Mouse (Mus musculus) forebrain, postnatal 0 days (tissue): Measurements from ENCODE around the gene Cdh13. TPM values are rescaled to one million over a fixed set of nuclear protein-coding genes. Genes with fewer than 3 reads are reported as not detected.

Experiments used
- ATAC-seq: fragments of 200-750 bp; cut with Nextera tagmentation; 2 replicates; pipeline ENCODE4 v1.8.0; 2017; ENCODE audit warnings: mild to moderate bottlenecking, moderate library complexity
- DNase-seq: peaks from one replicate; pipeline ENCODE4 v3.0.0-alpha.2; 2015
- H3K27ac ChIP-seq: fragments of 300-500 bp; sonication (generic); 2 replicates; pipeline ENCODE4 v1.5.1; 2014; ENCODE audit warnings: low read depth, mild to moderate bottlenecking, antibody characterized with exemption, low read length, moderate library complexity, mixed read lengths
- H3K27me3 ChIP-seq: fragments of 300-500 bp; sonication (generic); 2 replicates; pipeline ENCODE4 v1.6.1; 2014; ENCODE audit warnings: mild to moderate bottlenecking, low read length, mixed read lengths; ENCODE audit not compliant: insufficient read depth
- H3K36me3 ChIP-seq: fragments of 300-500 bp; sonication (generic); 2 replicates; pipeline ENCODE4 v1.6.1; 2014; ENCODE audit warnings: mild to moderate bottlenecking, moderate library complexity; ENCODE audit not compliant: insufficient read depth
- H3K4me1 ChIP-seq: fragments of 300-500 bp; sonication (generic); 2 replicates; pipeline ENCODE4 v1.6.1; 2014; ENCODE audit warnings: antibody characterized with exemption; ENCODE audit not compliant: insufficient read depth
- H3K4me2 ChIP-seq: fragments of 300-500 bp; sonication (generic); 2 replicates; pipeline ENCODE4 v1.6.1; 2014; ENCODE audit warnings: low read depth, mild to moderate bottlenecking, moderate library complexity
- H3K4me3 ChIP-seq: fragments of 300-500 bp; sonication (generic); 2 replicates; pipeline ENCODE4 v1.5.1; 2014; ENCODE audit warnings: low read depth, low read length, mixed read lengths
- H3K9ac ChIP-seq: fragments of 300-500 bp; sonication (generic); 2 replicates; pipeline ENCODE4 v1.6.1; 2014; ENCODE audit warnings: mild to moderate bottlenecking
- H3K9me3 ChIP-seq: fragments of 300-500 bp; sonication (generic); 2 replicates; pipeline ENCODE4 v1.6.1; 2016; ENCODE audit warnings: low read length
- CTCF ChIP-seq: sonication (generic); IDR thresholded peaks from 2 replicates; pipeline ENCODE4 v1.5.1; 2016; ENCODE audit warnings: antibody characterized with exemption, control low read depth, low read depth
- WGBS: fragments of 180-500 bp; shearing (Covaris S2); extraction: QIAGEN DNeasy Blood & Tissue Kit; methylation state at CpG from one replicate; pipeline ENCODE4 v1.1.7; 2014; 5-methylcytosine and 5-hydroxymethylcytosine counted together
- polyA plus RNA-seq: library from polyadenylated mRNA; unstranded; fragments of >200 nt; fragmentation: Nextera tagmentation; extraction: Ambion mirVana; gene quantifications from 2 replicates; pipeline ENCODE4 v1.2.1, GENCODE M21; 2015
- total RNA-seq: library from RNA; depleted of rRNA; stranded (reverse); fragments of >200 nt; gene quantifications from 2 replicates; pipeline ENCODE4 v1.2.3, GENCODE M21; 2014

Cdh13 gene
- total and polyA plus RNA-seq, 2 experiments from 2014 or later = 127 to 154 TPM

- no peak overlapping the region for H3K9ac ChIP-seq
- H3K36me3 ChIP-seq = no peaks in the 10 kb centered on the region
- no peaks in the 10 kb centered on the region for H3K27me3 ChIP-seq
- H3K27ac ChIP-seq = no peak overlapping the region
- TF ChIP-seq CTCF = no peak
- no peaks in the 10 kb centered on the region for H3K4me1 ChIP-seq
- no peak for DNase-seq
- no peak overlapping the region for H3K4me3 ChIP-seq
- H3K9me3 ChIP-seq = no peaks in the 10 kb centered on the region
- no peak overlapping the region for H3K4me2 ChIP-seq
- 71% methylated on average over 11 of the region's 11 CpGs for WGBS
- no peak for ATAC-seq
These were observed 754.0 kb downstream of the Cdh13 start for GRCm38 (mm10) chr8:119037571-119037970.

GRCm38 (mm10) chr8:119039358-119039757 lies 755.8 kb downstream of the Cdh13 start:
- Histone ChIP-seq H3K4me3 (no peak overlapping the region), H3K27me3 (no peaks in the 10 kb centered on the region), H3K4me1 (no peaks in the 10 kb centered on the region), H3K4me2 (no peak overlapping the region), H3K36me3 (no peaks in the 10 kb centered on the region), H3K9ac (no peak overlapping the region), H3K27ac (no peak overlapping the region), H3K9me3 (no peaks in the 10 kb centered on the region)
- DNase-seq (no peak), ATAC-seq (no peak)
- 95% methylated on average over 2 of the region's 2 CpGs for WGBS
- TF ChIP-seq CTCF = 0 out of 2 replicates have a peak, but pooled peaks have one; percentile 17

GRCm38 (mm10) chr8:119057876-119058275 lies 774.3 kb downstream of the Cdh13 start:
- no peak overlapping the region for H3K4me3 ChIP-seq
- no peaks in the 10 kb centered on the region for H3K9me3 ChIP-seq
- H3K4me2 ChIP-seq = no peak overlapping the region
- H3K36me3 ChIP-seq = no peaks in the 10 kb centered on the region
- H3K27ac ChIP-seq = no peak overlapping the region
- DNase-seq (no peak), ATAC-seq (no peak)
- H3K9ac ChIP-seq = no peak overlapping the region
- no peaks in the 10 kb centered on the region for H3K27me3 ChIP-seq
- no peak for TF ChIP-seq CTCF
- 61% methylated on average over 5 of the region's 5 CpGs for WGBS
- 0 out of 2 replicates have a peak, but pooled peaks cover 2% of the 10 kb centered on the region for H3K4me1 ChIP-seq

- no peaks in the 10 kb centered on the region for H3K27me3 ChIP-seq
- no peak overlapping the region for H3K4me2 ChIP-seq
- 0 out of 2 replicates have a peak, but pooled peaks cover 2% of the 10 kb centered on the region for H3K4me1 ChIP-seq
- WGBS = 52% methylated on average over 12 of the region's 12 CpGs
- H3K9me3 ChIP-seq = no peaks in the 10 kb centered on the region
- no peak overlapping the region for H3K4me3 ChIP-seq
- no peaks in the 10 kb centered on the region for H3K36me3 ChIP-seq
- DNase-seq (no peak), ATAC-seq (no peak)
- no peak overlapping the region for H3K27ac ChIP-seq
- no peak overlapping the region for H3K9ac ChIP-seq
- TF ChIP-seq CTCF = no peak
These were observed 778.1 kb downstream of the Cdh13 start for GRCm38 (mm10) chr8:119061671-119062070.

GRCm38 (mm10) chr8:119064523-119064922 lies 781.0 kb downstream of the Cdh13 start:
- WGBS = 17% methylated on average over 11 of the region's 11 CpGs
- DNase-seq = peak; percentile 68

GRCm38 (mm10) chr8:119072291-119072690 lies 788.8 kb downstream of the Cdh13 start:
- Histone ChIP-seq H3K4me1 (no peaks in the 10 kb centered on the region), H3K27me3 (no peaks in the 10 kb centered on the region), H3K4me3 (no peak overlapping the region), H3K36me3 (no peaks in the 10 kb centered on the region), H3K9me3 (no peaks in the 10 kb centered on the region), H3K27ac (no peak overlapping the region), H3K9ac (no peak overlapping the region), H3K4me2 (no peak overlapping the region)
- WGBS = 82% methylated on average over 6 of the region's 6 CpGs
- no peak for TF ChIP-seq CTCF
- ATAC-seq = no peak
- no peak for DNase-seq

More at GRCm38 (mm10) chr8:119064523-119064922, 781.0 kb downstream of the Cdh13 start:
- H3K9me3 ChIP-seq = no peaks in the 10 kb centered on the region
- H3K36me3 ChIP-seq = no peaks in the 10 kb centered on the region
- TF ChIP-seq CTCF = peak; percentile 80
- no peaks in the 10 kb centered on the region for H3K27me3 ChIP-seq
- no peak overlapping the region for H3K4me3 ChIP-seq
- peak; percentile 40; the same call in 1 of the 2 replicates for ATAC-seq
- H3K4me2 ChIP-seq = no peak overlapping the region
- 0 out of 2 replicates have a peak, but pooled peaks cover 2% of the 10 kb centered on the region for H3K4me1 ChIP-seq
- H3K9ac ChIP-seq = no peak overlapping the region
- no peak overlapping the region for H3K27ac ChIP-seq

GRCm38 (mm10) chr8:119085022-119085421 lies 801.5 kb downstream of the Cdh13 start:
- H3K9me3 ChIP-seq = no peaks in the 10 kb centered on the region
- WGBS = 60% methylated on average over 8 of the region's 8 CpGs
- ATAC-seq (peak; percentile 20; the same call in 1 of the 2 replicates), DNase-seq (peak; percentile 50)
- no peak overlapping the region for H3K9ac ChIP-seq
- H3K27ac ChIP-seq = no peak overlapping the region
- no peaks in the 10 kb centered on the region for H3K36me3 ChIP-seq
- no peak overlapping the region for H3K4me3 ChIP-seq
- peaks cover 3% of the 10 kb centered on the region; the same call in 1 of the 2 replicates for H3K4me1 ChIP-seq
- no peaks in the 10 kb centered on the region for H3K27me3 ChIP-seq
- TF ChIP-seq CTCF = no peak
- H3K4me2 ChIP-seq = no peak overlapping the region
